Mouse (Mus musculus) cortical plate, adult 2 months (tissue): ENCODE results near the gene Olfr5.

Source experiments
- CTCF ChIP-seq: fragments of 200-500 bp; IDR thresholded peaks from 2 replicates; pipeline ENCODE4 v1.5.1; 2011; ENCODE audit warnings: mild to moderate bottlenecking, control low read depth, low read length; ENCODE audit not compliant: insufficient read depth; ENCODE audit errors: extremely low read depth
- POLR2A ChIP-seq: fragments of 200-500 bp; IDR thresholded peaks from 2 replicates; pipeline ENCODE4 v1.6.1; 2011; ENCODE audit warnings: mild to moderate bottlenecking, low read length, control low read depth; ENCODE audit not compliant: insufficient read depth; ENCODE audit errors: extremely low read depth

- TF ChIP-seq CTCF (no peak), POLR2A (no peak)
Measured at GRCm38 (mm10) chr7:6499655-6500054, 12.9 kb upstream of the Olfr5 start, which contains the start of gene Olfr1347.
